Mouse (Mus musculus) stomach, embryonic 15.5 days (tissue): ENCODE measurements around the gene D7Ertd443e. TPM values are rescaled to one million over a fixed set of nuclear protein-coding genes. Genes with fewer than 3 reads are reported as not detected.

Experiments
- ATAC-seq: fragments of 200-750 bp; cut with Nextera tagmentation; 2 replicates; pipeline ENCODE4 v1.8.0; 2017; ENCODE audit warnings: low read depth, moderate number of reproducible peaks, moderate TSS enrichment; ENCODE audit not compliant: insufficient read depth, low FRiP score
- H3K27ac ChIP-seq: fragments of 300-500 bp; sonication (generic); 2 replicates; pipeline ENCODE4 v1.5.1; 2015; ENCODE audit warnings: mild to moderate bottlenecking, inconsistent platforms
- H3K27me3 ChIP-seq: fragments of 300-500 bp; sonication (generic); replicated peaks from 2 replicates; pipeline ENCODE4 v1.6.1; 2015; ENCODE audit warnings: inconsistent platforms
- H3K36me3 ChIP-seq: fragments of 300-500 bp; sonication (generic); 2 replicates; pipeline ENCODE4 v1.6.1; 2015; ENCODE audit warnings: inconsistent platforms
- H3K4me1 ChIP-seq: fragments of 300-500 bp; sonication (generic); 2 replicates; pipeline ENCODE4 v1.6.1; 2015; ENCODE audit warnings: inconsistent platforms
- H3K4me2 ChIP-seq: fragments of 300-500 bp; sonication (generic); 2 replicates; pipeline ENCODE4 v1.6.1; 2015; ENCODE audit warnings: mild to moderate bottlenecking, inconsistent platforms
- H3K4me3 ChIP-seq: fragments of 300-500 bp; sonication (generic); replicated peaks from 2 replicates; pipeline ENCODE4 v1.5.1; 2015; ENCODE audit warnings: inconsistent platforms
- H3K9ac ChIP-seq: fragments of 300-500 bp; sonication (generic); 2 replicates; pipeline ENCODE4 v1.6.1; 2015; ENCODE audit warnings: inconsistent platforms
- H3K9me3 ChIP-seq: fragments of 300-500 bp; sonication (generic); 2 replicates; pipeline ENCODE4 v1.6.1; 2016; ENCODE audit warnings: inconsistent platforms
- WGBS: fragments of 180-500 bp; shearing (Covaris S2); methylation state at CpG from one replicate; pipeline ENCODE4 v1.1.7; 2015; 5-methylcytosine and 5-hydroxymethylcytosine counted together
- polyA plus RNA-seq: library from polyadenylated mRNA; unstranded; fragments of >200 nt; fragmentation: Nextera tagmentation; extraction: Ambion mirVana; gene quantifications from 2 replicates; pipeline ENCODE4 v1.2.1, GENCODE M21; 2015

Gene D7Ertd443e
- polyA plus RNA-seq, 1 experiment from 2014 or later: 0.06 TPM

- Histone ChIP-seq H3K4me1 (no peaks in the 10 kb centered on the region), H3K27ac (no peak overlapping the region), H3K9ac (no peak overlapping the region), H3K27me3 (no peaks in the 10 kb centered on the region), H3K4me2 (no peak overlapping the region), H3K9me3 (no peaks in the 10 kb centered on the region), H3K36me3 (no peaks in the 10 kb centered on the region), H3K4me3 (no peak overlapping the region)
- no peak for ATAC-seq
- 66% methylated on average over 5 of the region's 5 CpGs for WGBS
Observed at GRCm38 (mm10) chr7:134372276-134372675, 13.2 kb downstream of the D7Ertd443e start.

DNA sequence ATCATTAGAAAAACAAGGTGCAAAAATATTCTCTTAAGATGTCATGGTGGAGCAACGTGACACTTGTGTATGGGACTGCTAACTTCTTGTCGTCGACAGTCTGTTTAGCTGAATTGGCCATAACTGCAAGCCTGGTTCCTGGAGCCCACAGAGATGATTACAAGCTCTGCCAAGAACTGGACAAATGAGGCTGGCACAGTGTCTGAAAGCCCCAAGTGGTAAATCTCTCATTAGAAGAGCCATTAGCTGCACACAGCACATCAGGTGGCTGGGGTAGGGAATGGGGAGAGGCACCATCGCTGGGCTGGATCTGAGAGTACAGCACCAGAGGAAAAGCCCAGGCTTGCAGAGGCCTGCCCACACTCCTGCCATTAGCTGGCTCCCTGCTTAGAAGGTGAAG lies 16.2 kb downstream of the D7Ertd443e start:
- 79% methylated on average over 4 of the region's 4 CpGs for WGBS
- Histone ChIP-seq H3K36me3 (no peaks in the 10 kb centered on the region), H3K4me1 (no peaks in the 10 kb centered on the region), H3K27ac (no peak overlapping the region), H3K9ac (no peak overlapping the region), H3K9me3 (no peaks in the 10 kb centered on the region), H3K4me2 (no peak overlapping the region), H3K4me3 (no peak overlapping the region), H3K27me3 (no peaks in the 10 kb centered on the region)
- no peak for ATAC-seq

GRCm38 (mm10) chr7:134362257-134362870 lies 23.1 kb downstream of the D7Ertd443e start:
- Histone ChIP-seq H3K4me1 (no peaks in the 10 kb centered on the region), H3K27me3 (no peaks in the 10 kb centered on the region), H3K36me3 (no peaks in the 10 kb centered on the region), H3K27ac (no peak overlapping the region), H3K4me2 (no peak overlapping the region), H3K9me3 (no peaks in the 10 kb centered on the region), H3K9ac (no peak overlapping the region), H3K4me3 (no peak overlapping the region)
- WGBS: 78% methylated on average over 7 of the region's 7 CpGs
- ATAC-seq: no peak

DNA sequence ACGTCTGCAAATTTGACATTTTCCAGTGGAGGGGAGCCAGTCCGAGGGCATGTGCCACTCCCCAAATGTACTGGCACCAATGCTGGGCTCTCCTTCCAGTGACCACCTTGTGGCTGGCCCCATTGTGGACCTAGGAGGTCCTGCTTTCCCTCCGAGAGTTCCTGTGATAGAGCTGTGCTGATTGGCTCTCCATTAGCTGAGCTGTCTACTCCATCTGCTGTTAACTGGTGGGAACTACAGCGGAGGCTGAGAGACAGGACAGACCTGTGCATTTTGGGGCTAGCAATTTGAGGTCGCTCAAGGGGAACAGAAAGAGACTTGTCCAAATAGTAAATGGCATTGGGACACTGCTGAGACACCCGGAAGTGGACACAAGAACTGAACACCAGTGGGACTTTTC lies 36.6 kb downstream of the D7Ertd443e start:
- Histone ChIP-seq H3K4me3 (no peak overlapping the region), H3K27me3 (no peaks in the 10 kb centered on the region), H3K36me3 (no peaks in the 10 kb centered on the region), H3K27ac (no peak overlapping the region), H3K4me2 (no peak overlapping the region), H3K9ac (no peak overlapping the region), H3K4me1 (no peaks in the 10 kb centered on the region), H3K9me3 (no peaks in the 10 kb centered on the region)
- 31% methylated on average over 6 of the region's 6 CpGs for WGBS
- ATAC-seq: peak; percentile 76; the same call in 1 of the 2 replicates

DNA sequence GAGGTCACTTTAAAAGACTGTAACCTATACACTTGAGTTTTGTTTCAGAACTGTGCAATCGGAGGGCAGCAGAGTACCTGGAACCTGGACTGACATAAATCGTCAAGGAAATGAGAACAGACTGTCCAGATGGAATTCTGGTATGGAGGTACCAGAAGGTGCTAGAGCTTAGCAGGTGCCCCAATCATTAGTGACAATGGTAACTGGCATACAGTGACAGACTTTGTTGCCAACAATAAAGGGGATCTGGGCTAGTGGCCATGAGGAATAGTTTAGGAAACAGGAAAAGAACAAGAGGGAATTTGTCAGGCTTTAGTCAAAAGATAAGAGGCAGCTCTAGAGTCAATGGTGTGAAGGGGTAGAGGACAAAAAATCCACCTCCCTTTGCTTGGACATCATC lies 43.3 kb downstream of the D7Ertd443e start:
- no peak overlapping the region for H3K27ac ChIP-seq
- H3K9ac ChIP-seq: no peak overlapping the region
- H3K4me1 ChIP-seq: no peaks in the 10 kb centered on the region
- H3K27me3 ChIP-seq: no peaks in the 10 kb centered on the region
- no peak for ATAC-seq
- H3K9me3 ChIP-seq: no peaks in the 10 kb centered on the region
- H3K36me3 ChIP-seq: no peaks in the 10 kb centered on the region
- WGBS: 78% methylated on average over 2 of the region's 2 CpGs
- no peak overlapping the region for H3K4me2 ChIP-seq
- no peak overlapping the region for H3K4me3 ChIP-seq

- WGBS: 39% methylated on average over 3 of the region's 3 CpGs
- Histone ChIP-seq H3K27me3 (no peaks in the 10 kb centered on the region), H3K27ac (no peak overlapping the region), H3K36me3 (no peaks in the 10 kb centered on the region), H3K4me2 (no peak overlapping the region), H3K9me3 (no peaks in the 10 kb centered on the region), H3K9ac (no peak overlapping the region), H3K4me1 (no peaks in the 10 kb centered on the region), H3K4me3 (no peak overlapping the region)
- no peak for ATAC-seq
Observed at GRCm38 (mm10) chr7:134335951-134336350, 49.5 kb downstream of the D7Ertd443e start.

- WGBS: 68% methylated on average over 10 of the region's 10 CpGs
- Histone ChIP-seq H3K4me3 (no peak overlapping the region), H3K36me3 (no peaks in the 10 kb centered on the region), H3K27ac (no peak overlapping the region), H3K9ac (no peak overlapping the region), H3K27me3 (no peaks in the 10 kb centered on the region), H3K4me1 (no peaks in the 10 kb centered on the region), H3K9me3 (no peaks in the 10 kb centered on the region), H3K4me2 (no peak overlapping the region)
- no peak for ATAC-seq
Observed at GRCm38 (mm10) chr7:134320979-134321378, 64.5 kb downstream of the D7Ertd443e start.

- H3K4me1 ChIP-seq: no peaks in the 10 kb centered on the region
- no peak overlapping the region for H3K4me2 ChIP-seq
- H3K9ac ChIP-seq: no peak overlapping the region
- H3K36me3 ChIP-seq: no peaks in the 10 kb centered on the region
- H3K4me3 ChIP-seq: no peak overlapping the region
- no peaks in the 10 kb centered on the region for H3K27me3 ChIP-seq
- ATAC-seq: no peak
- no peak overlapping the region for H3K27ac ChIP-seq
- 88% methylated on average over 3 of the region's 3 CpGs for WGBS
- H3K9me3 ChIP-seq: no peaks in the 10 kb centered on the region
Observed at GRCm38 (mm10) chr7:134302084-134302483, 83.4 kb downstream of the D7Ertd443e start.

- Histone ChIP-seq H3K4me2 (no peak overlapping the region), H3K27me3 (no peaks in the 10 kb centered on the region), H3K36me3 (no peaks in the 10 kb centered on the region), H3K27ac (no peak overlapping the region), H3K9me3 (no peaks in the 10 kb centered on the region), H3K9ac (no peak overlapping the region), H3K4me3 (no peak overlapping the region), H3K4me1 (no peaks in the 10 kb centered on the region)
- ATAC-seq: no peak
- WGBS: 46% methylated on average over 8 of the region's 8 CpGs
Observed at GRCm38 (mm10) chr7:134301285-134301684, 84.2 kb downstream of the D7Ertd443e start.

DNA sequence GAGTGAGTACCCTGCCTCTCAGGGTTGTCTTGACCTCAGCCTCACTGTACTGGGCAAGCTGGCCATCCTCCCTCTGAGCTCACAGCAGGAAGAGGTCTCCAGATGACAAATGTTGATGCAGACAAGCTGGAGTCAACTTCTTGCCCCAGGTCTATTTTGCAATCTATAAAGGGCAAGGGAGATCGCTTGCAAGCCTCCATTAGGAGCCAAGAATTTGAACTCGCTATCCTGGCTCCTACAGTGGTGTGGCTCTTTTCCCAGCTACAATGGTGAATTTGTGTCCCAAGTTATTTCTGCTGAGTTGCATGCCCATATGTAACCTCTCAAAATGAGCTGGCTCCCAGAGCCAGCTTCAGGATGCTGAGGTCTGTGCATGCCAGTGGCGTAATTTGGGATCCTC lies 92.7 kb downstream of the D7Ertd443e start:
- no peak overlapping the region for H3K4me3 ChIP-seq
- no peaks in the 10 kb centered on the region for H3K36me3 ChIP-seq
- ATAC-seq: no peak
- no peaks in the 10 kb centered on the region for H3K27me3 ChIP-seq
- peaks cover 12% of the 10 kb centered on the region for H3K4me1 ChIP-seq
- H3K27ac ChIP-seq: no peak overlapping the region
- no peaks in the 10 kb centered on the region for H3K9me3 ChIP-seq
- H3K9ac ChIP-seq: no peak overlapping the region
- 71% methylated on average over 3 of the region's 3 CpGs for WGBS
- H3K4me2 ChIP-seq: no peak overlapping the region

DNA sequence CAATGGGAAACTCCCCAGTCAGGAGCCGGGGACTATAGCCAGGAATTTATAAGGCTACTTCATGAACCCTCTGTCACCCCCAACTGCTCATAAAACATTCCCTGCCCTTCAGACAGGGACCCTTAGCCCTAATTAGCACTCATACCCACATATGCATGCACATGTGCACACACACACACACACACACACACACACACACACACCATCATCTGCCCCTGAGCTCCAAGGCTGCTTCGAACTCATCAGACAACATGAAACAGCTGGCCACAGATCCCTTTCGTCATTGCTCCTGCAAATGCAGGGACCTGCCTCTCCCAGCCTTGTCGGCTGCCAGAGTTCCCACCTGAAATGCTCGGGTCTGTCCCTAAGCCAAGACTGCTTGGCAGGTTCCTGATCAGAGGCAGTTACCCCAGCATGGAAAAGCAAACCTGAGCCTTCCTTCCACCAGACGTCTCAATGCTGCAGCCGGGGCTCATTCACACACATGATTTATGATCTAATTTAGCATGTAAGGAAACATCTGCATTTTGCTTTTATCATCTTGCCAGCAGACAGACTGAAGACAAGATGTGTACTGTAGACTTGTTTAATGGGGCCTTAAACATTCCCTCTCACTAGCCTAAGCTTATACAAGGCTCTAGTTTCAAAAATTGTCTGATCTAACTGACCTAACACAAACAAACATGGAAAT lies 95.7 kb downstream of the D7Ertd443e start:
- Histone ChIP-seq H3K36me3 (no peaks in the 10 kb centered on the region), H3K4me3 (no peak overlapping the region), H3K27me3 (no peaks in the 10 kb centered on the region), H3K9ac (no peak overlapping the region), H3K4me2 (no peak overlapping the region), H3K4me1 (peaks cover 12% of the 10 kb centered on the region), H3K9me3 (no peaks in the 10 kb centered on the region), H3K27ac (no peak overlapping the region)
- 16% methylated on average over 7 of the region's 7 CpGs for WGBS
- no peak for ATAC-seq

- Histone ChIP-seq H3K27me3 (no peaks in the 10 kb centered on the region), H3K9ac (no peak overlapping the region), H3K27ac (no peak overlapping the region), H3K36me3 (no peaks in the 10 kb centered on the region), H3K4me2 (no peak overlapping the region), H3K4me3 (no peak overlapping the region), H3K9me3 (no peaks in the 10 kb centered on the region), H3K4me1 (peaks cover 12% of the 10 kb centered on the region)
- 87% methylated on average over 5 of the region's 5 CpGs for WGBS
- no peak for ATAC-seq
Observed at GRCm38 (mm10) chr7:134289126-134289525, 96.3 kb downstream of the D7Ertd443e start.
